Mouse (Mus musculus): ENCODE data around the gene Adamts16. TPM values are rescaled to one million over a fixed set of nuclear protein-coding genes. Genes with fewer than 3 reads are reported as not detected.

Adamts16 gene
- total and polyA plus RNA-seq, 2 experiments from 2014 or later, result 1.0 to 3.8 TPM

GRCm38 (mm10) chr13:70836246-70836645 is 5.4 kb downstream of the Adamts16 start:
- H3K4me3 ChIP-seq (ENCODE audit: low read depth, low read length), result no peak overlapping the region
- no peaks in the 10 kb centered on the region for H3K4me1 ChIP-seq (ENCODE audit: insufficient read depth)
- H3K4me2 ChIP-seq (ENCODE audit: low read depth), result no peak overlapping the region
- ATAC-seq (no peak), DNase-seq (no peak)
- no peak for TF ChIP-seq CTCF (IDR thresholded peaks at IDR 0.05; ENCODE audit: low read depth)
- H3K9me3 ChIP-seq (ENCODE audit: low read length), result no peaks in the 10 kb centered on the region
- no peaks in the 10 kb centered on the region for H3K27me3 ChIP-seq (ENCODE audit: insufficient read depth, low read length)
- no peaks in the 10 kb centered on the region for H3K36me3 ChIP-seq (ENCODE audit: insufficient read depth)
- H3K9ac ChIP-seq, result no peak overlapping the region
- WGBS, result 71% methylated on average over 7 of the region's 7 CpGs
- no peak overlapping the region for H3K27ac ChIP-seq (ENCODE audit: low read depth, low read length)

GRCm38 (mm10) chr13:70832593-70833138 is 8.9 kb downstream of the Adamts16 start:
- WGBS, result 92% methylated on average over 6 of the region's 6 CpGs

DNA sequence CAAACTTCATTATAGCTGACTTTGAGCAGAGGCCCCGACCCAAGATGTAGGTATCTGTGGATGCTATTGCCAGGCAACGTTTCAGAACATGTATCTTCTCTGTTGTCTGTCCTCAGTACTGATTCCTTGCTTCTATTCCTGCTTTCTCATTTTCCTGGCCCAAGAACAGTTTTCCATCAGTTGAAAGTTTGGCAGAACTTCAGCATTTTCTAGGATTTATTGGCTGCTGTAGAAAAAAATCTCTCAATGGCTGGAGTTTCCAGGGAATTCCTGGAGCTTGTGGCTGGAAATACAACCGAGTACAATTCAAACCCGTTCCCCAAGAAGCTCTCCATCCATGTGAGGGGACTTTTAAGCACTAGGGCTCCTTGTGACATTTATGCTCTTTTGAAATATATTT is 10.6 kb downstream of the Adamts16 start:
- ATAC-seq (no peak), DNase-seq (peak; percentile 28)
- Histone ChIP-seq H3K4me3 (ENCODE audit: low read depth, low read length) (no peak overlapping the region), H3K27ac (ENCODE audit: low read depth, low read length) (no peak overlapping the region), H3K4me2 (ENCODE audit: low read depth) (no peak overlapping the region), H3K9me3 (ENCODE audit: low read length) (no peaks in the 10 kb centered on the region), H3K27me3 (ENCODE audit: insufficient read depth, low read length) (no peaks in the 10 kb centered on the region), H3K9ac (no peak overlapping the region), H3K4me1 (ENCODE audit: insufficient read depth) (no peaks in the 10 kb centered on the region), H3K36me3 (ENCODE audit: insufficient read depth) (no peaks in the 10 kb centered on the region)
- 52% methylated on average over 4 of the region's 4 CpGs for WGBS
- TF ChIP-seq CTCF (IDR thresholded peaks at IDR 0.05; ENCODE audit: low read depth), result no peak

More at GRCm38 (mm10) chr13:70832593-70833138, 8.9 kb downstream of the Adamts16 start:
- TF ChIP-seq CTCF (IDR thresholded peaks at IDR 0.05; ENCODE audit: low read depth), result no peak
- no peaks in the 10 kb centered on the region for H3K36me3 ChIP-seq (ENCODE audit: insufficient read depth)
- no peaks in the 10 kb centered on the region for H3K27me3 ChIP-seq (ENCODE audit: insufficient read depth, low read length)
- no peaks in the 10 kb centered on the region for H3K9me3 ChIP-seq (ENCODE audit: low read length)
- H3K4me2 ChIP-seq (ENCODE audit: low read depth), result no peak overlapping the region
- H3K27ac ChIP-seq (ENCODE audit: low read depth, low read length), result no peak overlapping the region
- no peaks in the 10 kb centered on the region for H3K4me1 ChIP-seq (ENCODE audit: insufficient read depth)
- no peak overlapping the region for H3K4me3 ChIP-seq (ENCODE audit: low read depth, low read length)
- no peak overlapping the region for H3K9ac ChIP-seq
- DNase-seq (no peak), ATAC-seq (no peak)

- Histone ChIP-seq H3K27me3 (ENCODE audit: insufficient read depth, low read length) (no peaks in the 10 kb centered on the region), H3K36me3 (ENCODE audit: insufficient read depth) (no peaks in the 10 kb centered on the region), H3K4me1 (ENCODE audit: insufficient read depth) (no peaks in the 10 kb centered on the region), H3K9me3 (ENCODE audit: low read length) (no peaks in the 10 kb centered on the region), H3K4me3 (ENCODE audit: low read depth, low read length) (no peak overlapping the region), H3K27ac (ENCODE audit: low read depth, low read length) (no peak overlapping the region), H3K4me2 (ENCODE audit: low read depth) (no peak overlapping the region), H3K9ac (no peak overlapping the region)
- no peak for TF ChIP-seq CTCF (IDR thresholded peaks at IDR 0.05; ENCODE audit: low read depth)
- 93% methylated on average over 4 of the region's 4 CpGs for WGBS
- no peak for ATAC-seq
- DNase-seq, result no peak
These were observed 14.1 kb downstream of the Adamts16 start for GRCm38 (mm10) chr13:70827507-70827906.

GRCm38 (mm10) chr13:70825265-70825664 is 16.3 kb downstream of the Adamts16 start:
- H3K9ac ChIP-seq, result no peak overlapping the region
- H3K4me1 ChIP-seq (ENCODE audit: insufficient read depth), result no peaks in the 10 kb centered on the region
- H3K4me3 ChIP-seq (ENCODE audit: low read depth, low read length), result no peak overlapping the region
- H3K4me2 ChIP-seq (ENCODE audit: low read depth), result no peak overlapping the region
- ATAC-seq (no peak), DNase-seq (no peak)
- H3K36me3 ChIP-seq (ENCODE audit: insufficient read depth), result no peaks in the 10 kb centered on the region
- H3K9me3 ChIP-seq (ENCODE audit: low read length), result no peaks in the 10 kb centered on the region
- no peak overlapping the region for H3K27ac ChIP-seq (ENCODE audit: low read depth, low read length)
- no peaks in the 10 kb centered on the region for H3K27me3 ChIP-seq (ENCODE audit: insufficient read depth, low read length)
- no peak for TF ChIP-seq CTCF (IDR thresholded peaks at IDR 0.05; ENCODE audit: low read depth)
- WGBS, result 85% methylated on average over 5 of the region's 5 CpGs

DNA sequence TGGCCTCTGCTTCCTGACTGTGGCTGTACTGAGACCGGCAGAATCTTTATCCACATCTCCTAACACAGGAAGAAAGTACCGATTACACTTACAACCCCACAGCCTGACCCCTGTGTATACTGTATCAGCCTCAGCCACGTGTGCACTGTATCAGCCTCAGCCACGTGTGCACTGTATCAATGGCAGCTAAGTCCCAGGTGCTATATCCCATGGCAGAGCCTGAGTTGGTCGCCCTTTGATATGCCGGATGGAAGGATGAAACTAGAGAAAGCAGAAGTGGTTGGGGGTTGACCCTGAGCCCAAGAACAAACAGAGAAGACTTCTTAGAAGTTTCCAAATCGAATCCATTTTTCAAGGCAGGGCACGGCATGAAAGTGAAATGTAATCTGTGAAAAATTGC is 17.9 kb downstream of the Adamts16 start:
- WGBS, result 76% methylated on average over 8 of the region's 8 CpGs
- no peak for ATAC-seq

GRCm38 (mm10) chr13:70818982-70819381 is 22.6 kb downstream of the Adamts16 start:
- 79% methylated on average over 5 of the region's 5 CpGs for WGBS
- no peaks in the 10 kb centered on the region for H3K4me1 ChIP-seq (ENCODE audit: insufficient read depth)
- ATAC-seq (no peak), DNase-seq (no peak)
- H3K36me3 ChIP-seq (ENCODE audit: insufficient read depth), result no peaks in the 10 kb centered on the region
- no peak overlapping the region for H3K9ac ChIP-seq
- TF ChIP-seq CTCF (IDR thresholded peaks at IDR 0.05; ENCODE audit: low read depth), result no peak
- no peaks in the 10 kb centered on the region for H3K27me3 ChIP-seq (ENCODE audit: insufficient read depth, low read length)
- no peak overlapping the region for H3K27ac ChIP-seq (ENCODE audit: low read depth, low read length)
- no peak overlapping the region for H3K4me2 ChIP-seq (ENCODE audit: low read depth)
- H3K4me3 ChIP-seq (ENCODE audit: low read depth, low read length), result no peak overlapping the region
- no peaks in the 10 kb centered on the region for H3K9me3 ChIP-seq (ENCODE audit: low read length)

More for the DNA sequence above, 17.9 kb downstream of the Adamts16 start:
- no peak overlapping the region for H3K4me2 ChIP-seq (ENCODE audit: low read depth)
- no peaks in the 10 kb centered on the region for H3K36me3 ChIP-seq (ENCODE audit: insufficient read depth)
- no peak overlapping the region for H3K9ac ChIP-seq
- no peaks in the 10 kb centered on the region for H3K4me1 ChIP-seq (ENCODE audit: insufficient read depth)
- H3K4me3 ChIP-seq (ENCODE audit: low read depth, low read length), result no peak overlapping the region
- H3K27ac ChIP-seq (ENCODE audit: low read depth, low read length), result no peak overlapping the region
- H3K9me3 ChIP-seq (ENCODE audit: low read length), result no peaks in the 10 kb centered on the region
- no peaks in the 10 kb centered on the region for H3K27me3 ChIP-seq (ENCODE audit: insufficient read depth, low read length)
- no peak for TF ChIP-seq CTCF (IDR thresholded peaks at IDR 0.05; ENCODE audit: low read depth)
- no peak for DNase-seq

Measured in forebrain, postnatal 0 days (tissue).